Mouse (Mus musculus) lung, adult 2 months (tissue): Measurements from ENCODE around the gene 4833439L19Rik.

ENCODE experiments used
- CTCF ChIP-seq: fragments of 200-500 bp; IDR thresholded peaks from 2 replicates; pipeline ENCODE4 v1.5.1; 2011; ENCODE audit warnings: mild to moderate bottlenecking, low read length, control low read depth; ENCODE audit not compliant: insufficient read depth
- POLR2A ChIP-seq: fragments of 200-500 bp; IDR thresholded peaks from 2 replicates; pipeline ENCODE4 v1.6.1; 2011; ENCODE audit warnings: low read depth, mild to moderate bottlenecking, control low read depth, low read length, borderline replicate concordance; ENCODE audit errors: extremely low read depth

DNA sequence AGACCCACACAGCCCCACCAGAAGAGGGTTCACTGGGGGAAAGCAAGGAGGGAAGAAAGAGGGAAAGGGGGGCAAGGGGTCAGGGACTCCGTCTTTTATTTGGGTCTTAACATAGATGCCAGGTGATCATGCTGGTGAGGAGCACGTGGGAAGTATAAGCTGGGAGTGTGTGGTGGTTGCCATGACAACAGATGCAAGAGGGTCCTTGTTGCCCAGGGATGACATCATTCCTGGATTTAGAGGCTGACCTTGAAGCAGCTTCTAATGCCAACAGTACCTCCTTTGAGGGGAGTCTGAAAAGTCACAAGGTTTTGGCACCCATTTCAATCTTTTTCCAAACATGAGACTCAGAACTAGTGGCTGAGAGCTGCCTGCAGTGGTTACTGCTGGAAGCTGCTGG lies 6.4 kb upstream of the 4833439L19Rik start:
- TF ChIP-seq CTCF, result no peak
- TF ChIP-seq POLR2A, result no peak
